Mouse (Mus musculus): Measurements from ENCODE around the gene Cttnbp2. TPM values are rescaled to one million over a fixed set of nuclear protein-coding genes. Genes with fewer than 3 reads are reported as not detected.

The Cttnbp2 gene
- polyA plus RNA-seq (2012; rRNA removed), result 1.8 TPM in 2 replicates

GRCm38 (mm10) chr6:18514480-18515352, at the start of gene Cttnbp2:
Gene Cttnbp2, minus strand, starts transcription at chr6:18514843.

Data from ovary, adult 2 months (tissue).